Mouse (Mus musculus): ENCODE measurements around the gene Lrrc4. TPM values are rescaled to one million over a fixed set of nuclear protein-coding genes. Genes with fewer than 3 reads are reported as not detected.

The Lrrc4 gene
- polyA plus RNA-seq, 1 experiment = 0.72 TPM

DNA sequence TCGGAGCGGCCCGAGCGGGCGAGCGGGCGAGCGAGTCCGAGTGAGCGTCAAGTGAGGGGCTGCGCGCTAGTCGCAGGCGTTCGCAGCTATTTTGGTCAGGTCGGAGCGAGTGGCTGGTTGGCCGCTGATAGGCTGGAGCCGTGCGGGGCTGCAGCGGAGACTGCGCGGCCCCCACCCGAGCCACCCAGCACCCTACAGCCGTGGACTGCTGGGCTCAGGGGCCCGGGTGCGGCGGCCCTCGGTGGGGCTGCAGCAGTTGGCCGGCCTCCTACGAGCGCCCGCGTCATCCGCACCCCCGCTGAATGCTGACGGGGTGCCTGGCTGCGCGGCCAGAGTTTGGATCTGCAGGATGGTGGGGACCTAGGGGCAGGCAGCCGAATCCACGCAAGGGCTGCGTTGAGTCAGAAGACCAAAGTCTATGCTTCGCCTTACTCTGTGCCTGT lies 1.9 kb upstream of the Lrrc4 start:
- Histone ChIP-seq H3K4me3 (ENCODE audit: low read depth, low read length) (peak overlapping the region; percentile 19; the same call in 1 of the 2 replicates), H3K9me3 (replicated peaks; ENCODE audit: control insufficient read depth, insufficient read depth, low read length, poor library complexity, severe bottlenecking) (no peaks in the 10 kb centered on the region), H3K27me3 (ENCODE audit: control insufficient read depth, insufficient read depth, low read length, poor library complexity, severe bottlenecking) (peaks cover 4% of the 10 kb centered on the region; the same call in 1 of the 2 replicates), H3K36me3 (ENCODE audit: control insufficient read depth, insufficient read depth, low read length, poor library complexity, severe bottlenecking) (no peaks in the 10 kb centered on the region), H3K4me1 (ENCODE audit: control insufficient read depth, insufficient read depth, low read length) (no peaks in the 10 kb centered on the region), H3K9ac (ENCODE audit: low read depth, poor library complexity, severe bottlenecking) (no peak overlapping the region), H3K27ac (ENCODE audit: insufficient read depth, low read length) (no peak overlapping the region)
- no peak for TF ChIP-seq CTCF (IDR thresholded peaks at IDR 0.05; ENCODE audit: low read depth, low read length)

- H3K9ac ChIP-seq (ENCODE audit: low read depth, poor library complexity, severe bottlenecking) = peak overlapping the region; percentile 55
- H3K36me3 ChIP-seq (ENCODE audit: control insufficient read depth, insufficient read depth, low read length, poor library complexity, severe bottlenecking) = no peaks in the 10 kb centered on the region
- H3K4me1 ChIP-seq (ENCODE audit: control insufficient read depth, insufficient read depth, low read length) = no peaks in the 10 kb centered on the region
- no peaks in the 10 kb centered on the region for H3K9me3 ChIP-seq (replicated peaks; ENCODE audit: control insufficient read depth, insufficient read depth, low read length, poor library complexity, severe bottlenecking)
- TF ChIP-seq EP300 (IDR thresholded peaks at IDR 0.05; ENCODE audit: insufficient read depth, low read depth, low read length) (no peak), POLR2A (IDR thresholded peaks at IDR 0.05; ENCODE audit: insufficient read depth, low read length) (no peak), CTCF (IDR thresholded peaks at IDR 0.05; ENCODE audit: low read depth, low read length) (no peak)
- H3K4me3 ChIP-seq (ENCODE audit: low read depth, low read length) = peak overlapping the region; percentile 86
- H3K27ac ChIP-seq (ENCODE audit: insufficient read depth, low read length) = no peak overlapping the region
- H3K27me3 ChIP-seq (ENCODE audit: control insufficient read depth, insufficient read depth, low read length, poor library complexity, severe bottlenecking) = peaks cover 4% of the 10 kb centered on the region; the same call in 1 of the 2 replicates
Measured at GRCm38 (mm10) chr6:28832751-28833291, 1.3 kb upstream of the Lrrc4 start.

GRCm38 (mm10) chr6:28831854-28832750 lies 555 bp upstream of the Lrrc4 start:
- Histone ChIP-seq H3K9ac (ENCODE audit: low read depth, poor library complexity, severe bottlenecking) (peak overlapping the region; percentile 55), H3K9me3 (replicated peaks; ENCODE audit: control insufficient read depth, insufficient read depth, low read length, poor library complexity, severe bottlenecking) (no peaks in the 10 kb centered on the region), H3K36me3 (ENCODE audit: control insufficient read depth, insufficient read depth, low read length, poor library complexity, severe bottlenecking) (no peaks in the 10 kb centered on the region), H3K27ac (ENCODE audit: insufficient read depth, low read length) (no peak overlapping the region), H3K27me3 (ENCODE audit: control insufficient read depth, insufficient read depth, low read length, poor library complexity, severe bottlenecking) (peaks cover 4% of the 10 kb centered on the region; the same call in 1 of the 2 replicates), H3K4me1 (ENCODE audit: control insufficient read depth, insufficient read depth, low read length) (peaks cover 2% of the 10 kb centered on the region), H3K4me3 (ENCODE audit: low read depth, low read length) (peak overlapping the region; percentile 71)
- TF ChIP-seq POLR2A (IDR thresholded peaks at IDR 0.05; ENCODE audit: insufficient read depth, low read length) (no peak), CTCF (IDR thresholded peaks at IDR 0.05; ENCODE audit: low read depth, low read length) (no peak), EP300 (IDR thresholded peaks at IDR 0.05; ENCODE audit: insufficient read depth, low read depth, low read length) (no peak)

- Histone ChIP-seq H3K27ac (ENCODE audit: insufficient read depth, low read length) (no peak overlapping the region), H3K27me3 (ENCODE audit: control insufficient read depth, insufficient read depth, low read length, poor library complexity, severe bottlenecking) (peaks cover 4% of the 10 kb centered on the region; the same call in 1 of the 2 replicates), H3K4me1 (ENCODE audit: control insufficient read depth, insufficient read depth, low read length) (peaks cover 2% of the 10 kb centered on the region), H3K4me3 (ENCODE audit: low read depth, low read length) (no peak overlapping the region), H3K9me3 (replicated peaks; ENCODE audit: control insufficient read depth, insufficient read depth, low read length, poor library complexity, severe bottlenecking) (no peaks in the 10 kb centered on the region), H3K9ac (ENCODE audit: low read depth, poor library complexity, severe bottlenecking) (no peak overlapping the region), H3K36me3 (ENCODE audit: control insufficient read depth, insufficient read depth, low read length, poor library complexity, severe bottlenecking) (no peaks in the 10 kb centered on the region)
- TF ChIP-seq CTCF (IDR thresholded peaks at IDR 0.05; ENCODE audit: low read depth, low read length) (no peak), POLR2A (IDR thresholded peaks at IDR 0.05; ENCODE audit: insufficient read depth, low read length) (no peak), EP300 (IDR thresholded peaks at IDR 0.05; ENCODE audit: insufficient read depth, low read depth, low read length) (no peak)
Measured at GRCm38 (mm10) chr6:28830306-28830705, 1.2 kb downstream of the Lrrc4 start.

DNA sequence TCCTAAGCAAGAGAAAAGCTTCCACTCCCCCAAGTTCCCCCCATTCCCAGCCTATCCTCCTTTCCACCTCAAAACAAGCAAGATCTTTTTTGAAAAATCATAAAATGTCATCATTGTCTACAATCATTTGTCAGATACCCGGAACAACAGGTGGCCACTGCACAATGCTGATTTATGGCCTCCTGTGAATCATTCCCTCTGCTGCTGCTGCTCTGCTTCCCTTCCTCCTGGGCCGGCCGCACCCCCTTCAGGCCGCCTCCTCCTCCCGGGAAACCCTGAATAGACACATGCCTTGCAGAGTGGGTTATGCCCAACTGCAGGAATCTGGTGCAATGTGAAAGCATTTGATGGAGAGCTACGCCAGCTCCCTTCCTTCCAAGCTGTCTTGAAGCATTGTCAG lies 3.0 kb downstream of the Lrrc4 start:
- H3K9me3 ChIP-seq (replicated peaks; ENCODE audit: control insufficient read depth, insufficient read depth, low read length, poor library complexity, severe bottlenecking) = no peaks in the 10 kb centered on the region
- H3K27me3 ChIP-seq (ENCODE audit: control insufficient read depth, insufficient read depth, low read length, poor library complexity, severe bottlenecking) = peaks cover under 1% of the 10 kb centered on the region; the same call in 1 of the 2 replicates
- peaks cover 2% of the 10 kb centered on the region for H3K4me1 ChIP-seq (ENCODE audit: control insufficient read depth, insufficient read depth, low read length)
- H3K27ac ChIP-seq (ENCODE audit: insufficient read depth, low read length) = no peak overlapping the region
- H3K9ac ChIP-seq (ENCODE audit: low read depth, poor library complexity, severe bottlenecking) = no peak overlapping the region
- H3K36me3 ChIP-seq (ENCODE audit: control insufficient read depth, insufficient read depth, low read length, poor library complexity, severe bottlenecking) = no peaks in the 10 kb centered on the region
- H3K4me3 ChIP-seq (ENCODE audit: low read depth, low read length) = no peak overlapping the region
- TF ChIP-seq EP300 (IDR thresholded peaks at IDR 0.05; ENCODE audit: insufficient read depth, low read depth, low read length) (no peak), POLR2A (IDR thresholded peaks at IDR 0.05; ENCODE audit: insufficient read depth, low read length) (no peak), CTCF (IDR thresholded peaks at IDR 0.05; ENCODE audit: low read depth, low read length) (no peak)

- Histone ChIP-seq H3K36me3 (ENCODE audit: control insufficient read depth, insufficient read depth, low read length, poor library complexity, severe bottlenecking) (no peaks in the 10 kb centered on the region), H3K4me1 (ENCODE audit: control insufficient read depth, insufficient read depth, low read length) (peaks cover 2% of the 10 kb centered on the region)
Measured at GRCm38 (mm10) chr6:28827565-28827964, 4.0 kb downstream of the Lrrc4 start.

More at GRCm38 (mm10) chr6:28827565-28827964, 4.0 kb downstream of the Lrrc4 start:
- H3K9ac ChIP-seq (ENCODE audit: low read depth, poor library complexity, severe bottlenecking) = no peak overlapping the region
- no peaks in the 10 kb centered on the region for H3K9me3 ChIP-seq (replicated peaks; ENCODE audit: control insufficient read depth, insufficient read depth, low read length, poor library complexity, severe bottlenecking)
- H3K4me3 ChIP-seq (ENCODE audit: low read depth, low read length) = no peak overlapping the region
- TF ChIP-seq EP300 (IDR thresholded peaks at IDR 0.05; ENCODE audit: insufficient read depth, low read depth, low read length) (no peak), CTCF (IDR thresholded peaks at IDR 0.05; ENCODE audit: low read depth, low read length) (no peak), POLR2A (IDR thresholded peaks at IDR 0.05; ENCODE audit: insufficient read depth, low read length) (no peak)
- no peak overlapping the region for H3K27ac ChIP-seq (ENCODE audit: insufficient read depth, low read length)
- H3K27me3 ChIP-seq (ENCODE audit: control insufficient read depth, insufficient read depth, low read length, poor library complexity, severe bottlenecking) = no peaks in the 10 kb centered on the region

Measured in ES-Bruce4 (cell line).